Mouse (Mus musculus): ENCODE results near the gene Sulf2. TPM values are rescaled to one million over a fixed set of nuclear protein-coding genes. Genes with fewer than 3 reads are reported as not detected.

Sulf2 gene
- polyA plus RNA-seq, 1 experiment from 2014 or later: 88.6 TPM

DNA sequence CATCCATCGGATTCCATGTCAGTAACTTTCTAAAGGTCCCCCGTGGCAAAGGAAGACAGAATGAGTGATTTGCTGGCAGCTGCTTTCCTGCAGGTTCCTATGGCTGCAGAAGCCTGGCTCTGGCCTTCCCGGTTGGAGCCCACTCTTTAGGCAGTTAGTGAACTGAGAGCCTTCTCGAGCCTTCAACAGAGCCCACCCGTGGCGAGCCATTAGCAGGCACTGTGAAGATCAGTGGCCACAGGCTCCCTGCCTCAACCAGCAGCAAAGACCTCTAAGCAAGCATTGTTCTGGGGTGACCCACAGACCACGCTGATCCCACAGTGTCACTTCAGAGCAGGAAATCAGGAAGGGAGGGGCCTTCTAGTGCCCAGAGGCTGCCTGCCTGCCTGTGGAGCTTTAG lies 13.4 kb upstream of the Sulf2 start:
- Histone ChIP-seq H3K4me2 (no peak overlapping the region), H3K4me3 (no peak overlapping the region), H3K27me3 (peaks cover 70% of the 10 kb centered on the region), H3K9ac (0 out of 2 replicates have a peak overlapping the region, but pooled peaks have one; percentile 1), H3K27ac (peak overlapping the region; percentile 50; the same call in 1 of the 2 replicates), H3K9me3 (no peaks in the 10 kb centered on the region), H3K4me1 (replicated peaks) (peaks cover 41% of the 10 kb centered on the region), H3K36me3 (no peaks in the 10 kb centered on the region)
- no peak for ATAC-seq (ENCODE audit: low FRiP score)
- 12% methylated on average over 7 of the region's 7 CpGs for WGBS

DNA sequence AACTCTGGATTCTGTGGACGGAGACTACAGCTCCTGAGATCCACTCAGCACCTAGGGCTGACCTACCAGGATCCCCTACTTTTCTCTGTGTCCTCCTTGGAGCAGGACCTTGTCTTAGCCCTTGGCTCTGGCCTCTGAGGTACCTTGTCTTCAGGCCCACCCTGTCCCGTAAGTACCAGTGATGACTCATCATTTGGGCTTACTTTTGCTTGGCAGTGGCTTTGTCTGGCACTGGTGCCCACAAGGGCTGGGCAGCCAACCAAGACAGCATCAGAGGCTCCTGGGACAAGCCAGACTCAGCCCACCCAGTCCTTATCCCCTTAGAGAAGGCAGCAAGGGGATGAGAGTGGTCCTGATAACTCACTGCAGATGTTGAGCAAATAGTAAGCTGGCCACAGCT lies 11.9 kb upstream of the Sulf2 start:
- 91% methylated on average over 2 of the region's 2 CpGs for WGBS
- peaks cover 69% of the 10 kb centered on the region for H3K27me3 ChIP-seq

DNA sequence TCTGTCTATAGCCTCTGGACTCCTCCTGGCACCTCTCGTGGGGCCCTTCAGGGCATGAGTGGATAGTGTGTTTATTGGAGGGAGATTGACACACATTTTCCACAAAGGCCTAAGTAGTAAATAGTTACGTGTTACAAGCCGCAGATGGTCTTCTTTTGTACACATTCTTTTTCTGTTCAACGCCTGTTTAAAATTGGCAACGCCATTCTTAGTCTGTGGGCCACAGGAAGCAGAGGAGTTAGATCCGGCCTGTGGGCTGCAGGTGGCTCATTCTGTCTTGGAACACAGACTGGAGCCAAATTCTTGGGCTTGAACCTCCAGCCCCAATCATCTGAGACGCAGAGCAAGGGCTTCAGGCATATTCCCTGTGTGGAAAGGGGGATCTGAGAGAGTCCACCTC lies 9.9 kb upstream of the Sulf2 start:
- no peak for ATAC-seq (ENCODE audit: low FRiP score)
- Histone ChIP-seq H3K27ac (no peak overlapping the region), H3K9ac (no peak overlapping the region), H3K27me3 (peaks cover 64% of the 10 kb centered on the region), H3K4me1 (replicated peaks) (peaks cover 45% of the 10 kb centered on the region), H3K9me3 (no peaks in the 10 kb centered on the region), H3K4me3 (no peak overlapping the region), H3K4me2 (no peak overlapping the region), H3K36me3 (no peaks in the 10 kb centered on the region)
- 39% methylated on average over 7 of the region's 7 CpGs for WGBS

More for the DNA sequence above, 11.9 kb upstream of the Sulf2 start:
- no peak overlapping the region for H3K4me2 ChIP-seq
- H3K27ac ChIP-seq: no peak overlapping the region
- no peaks in the 10 kb centered on the region for H3K9me3 ChIP-seq
- no peak overlapping the region for H3K4me3 ChIP-seq
- H3K9ac ChIP-seq: no peak overlapping the region
- H3K36me3 ChIP-seq: no peaks in the 10 kb centered on the region
- peaks cover 54% of the 10 kb centered on the region for H3K4me1 ChIP-seq (replicated peaks)
- ATAC-seq (ENCODE audit: low FRiP score): no peak

DNA sequence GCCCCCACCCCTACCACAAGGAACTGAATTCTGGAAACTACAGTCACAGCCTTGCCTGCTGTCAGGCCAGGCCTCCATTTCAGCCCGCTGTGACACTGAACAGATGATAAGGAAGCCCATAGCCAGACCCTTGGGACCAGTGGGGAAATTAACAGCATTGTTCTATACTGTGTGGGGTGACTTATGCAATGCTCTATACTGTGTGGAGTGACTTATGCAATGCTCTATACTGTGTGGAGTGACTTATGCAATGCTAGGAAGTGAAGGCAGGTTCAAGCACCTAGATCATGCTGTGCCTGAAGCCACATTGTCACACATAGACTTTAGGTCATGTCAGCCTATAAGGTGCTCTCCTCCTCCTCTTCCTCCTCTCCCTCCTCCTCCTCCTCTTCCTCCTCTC lies 9.1 kb upstream of the Sulf2 start:
- Histone ChIP-seq H3K4me1 (replicated peaks) (peaks cover 37% of the 10 kb centered on the region), H3K4me3 (no peak overlapping the region), H3K9ac (no peak overlapping the region), H3K9me3 (no peaks in the 10 kb centered on the region), H3K36me3 (no peaks in the 10 kb centered on the region), H3K27me3 (peaks cover 60% of the 10 kb centered on the region), H3K4me2 (no peak overlapping the region), H3K27ac (no peak overlapping the region)
- ATAC-seq (ENCODE audit: low FRiP score): no peak
- 83% methylated on average over 1 of the region's 1 CpGs for WGBS

DNA sequence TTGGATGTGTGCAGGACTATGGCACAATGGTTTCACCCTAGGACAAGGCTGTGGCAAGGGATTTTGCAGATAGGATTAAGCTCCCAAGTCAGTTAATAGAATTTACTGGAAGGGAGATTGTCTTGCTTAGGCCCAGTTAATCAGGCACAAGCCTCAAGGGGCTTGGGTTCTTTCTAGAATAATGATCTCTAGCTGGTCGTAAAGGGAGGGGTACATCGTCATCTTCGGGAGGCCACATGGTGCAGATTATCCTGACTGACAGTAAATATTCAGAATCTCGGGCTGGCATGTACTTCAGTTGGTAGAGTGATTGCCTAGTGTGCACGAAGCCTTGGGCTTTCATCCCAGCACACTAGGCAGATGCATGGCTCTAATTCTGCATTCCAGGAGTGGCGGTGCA lies 8.5 kb upstream of the Sulf2 start:
- Histone ChIP-seq H3K27ac (no peak overlapping the region), H3K9me3 (no peaks in the 10 kb centered on the region), H3K4me1 (replicated peaks) (peaks cover 31% of the 10 kb centered on the region), H3K9ac (no peak overlapping the region), H3K36me3 (no peaks in the 10 kb centered on the region), H3K27me3 (peaks cover 54% of the 10 kb centered on the region), H3K4me2 (no peak overlapping the region), H3K4me3 (no peak overlapping the region)
- 59% methylated on average over 6 of the region's 6 CpGs for WGBS
- ATAC-seq (ENCODE audit: low FRiP score): no peak

DNA sequence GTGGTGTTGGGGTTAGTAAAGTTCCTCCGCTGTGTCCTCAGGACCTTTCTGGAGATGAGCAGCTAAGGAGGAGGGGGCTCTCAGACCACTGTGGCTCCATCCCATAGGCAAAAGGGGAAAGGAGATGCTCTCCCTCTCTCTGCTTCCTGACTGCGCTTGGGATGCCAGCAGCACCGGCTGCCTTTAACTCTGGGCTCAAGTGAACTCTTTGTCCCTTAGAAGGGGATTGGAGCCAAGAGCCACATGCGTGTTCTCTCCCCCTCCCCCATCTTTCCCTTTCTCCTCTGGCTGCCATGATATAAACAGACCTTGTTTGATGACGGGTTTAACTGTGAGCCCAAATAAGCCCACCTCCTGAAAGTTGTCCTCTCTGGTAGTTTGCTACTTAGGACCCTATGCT lies 7.8 kb upstream of the Sulf2 start:
- Histone ChIP-seq H3K9ac (no peak overlapping the region), H3K27ac (no peak overlapping the region), H3K4me3 (no peak overlapping the region), H3K9me3 (no peaks in the 10 kb centered on the region), H3K4me1 (replicated peaks) (peaks cover 24% of the 10 kb centered on the region), H3K4me2 (no peak overlapping the region), H3K36me3 (no peaks in the 10 kb centered on the region), H3K27me3 (peaks cover 53% of the 10 kb centered on the region)
- WGBS: 76% methylated on average over 5 of the region's 5 CpGs
- ATAC-seq (ENCODE audit: low FRiP score): no peak

DNA sequence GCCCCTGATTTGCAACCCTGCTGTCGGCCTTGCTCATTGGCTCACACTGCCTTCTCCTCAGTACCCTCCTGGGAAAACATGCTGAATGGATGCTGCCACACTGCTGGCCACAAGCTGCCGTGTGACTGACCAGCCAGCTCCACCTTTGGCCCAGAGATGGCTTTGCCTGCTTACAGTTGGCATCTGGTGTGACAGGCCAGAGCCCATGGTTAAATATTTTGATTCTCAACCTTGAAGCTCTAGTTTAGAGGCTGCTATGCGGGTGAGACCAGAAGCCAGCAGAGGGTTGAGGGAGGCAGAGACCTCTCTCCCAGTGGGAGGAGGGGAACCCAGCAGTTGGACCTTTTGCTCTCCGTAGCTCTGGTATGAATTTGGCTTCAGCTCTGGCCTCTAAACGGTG lies 6.7 kb upstream of the Sulf2 start:
- Histone ChIP-seq H3K36me3 (no peaks in the 10 kb centered on the region), H3K27me3 (peaks cover 54% of the 10 kb centered on the region), H3K9ac (no peak overlapping the region), H3K9me3 (no peaks in the 10 kb centered on the region), H3K4me1 (replicated peaks) (0 out of 2 replicates have a peak, but pooled peaks cover 28% of the 10 kb centered on the region), H3K4me2 (no peak overlapping the region), H3K27ac (no peak overlapping the region), H3K4me3 (no peak overlapping the region)
- no peak for ATAC-seq (ENCODE audit: low FRiP score)
- 77% methylated on average over 5 of the region's 5 CpGs for WGBS

DNA sequence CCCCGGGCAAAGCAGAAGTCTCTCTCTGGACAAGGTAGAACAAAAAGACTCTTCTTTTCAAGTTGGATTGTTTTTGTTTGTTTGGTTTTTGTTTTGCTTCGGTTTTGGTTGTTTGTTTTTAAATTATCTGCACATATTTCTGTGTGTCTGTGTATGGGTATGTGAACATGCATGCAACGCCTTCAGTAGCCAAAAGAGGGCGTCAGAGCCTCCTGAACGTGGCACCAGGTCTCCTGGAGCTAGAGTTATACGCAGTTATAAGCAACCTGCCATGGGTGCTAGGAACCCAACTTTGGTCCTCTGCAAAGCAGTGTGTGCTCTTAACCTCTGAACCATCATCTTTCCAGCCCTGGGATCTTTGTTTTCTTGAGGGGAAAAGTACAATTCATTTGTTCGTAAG lies 3.8 kb upstream of the Sulf2 start:
- Histone ChIP-seq H3K27me3 (peaks cover 42% of the 10 kb centered on the region), H3K4me1 (replicated peaks) (peaks cover 45% of the 10 kb centered on the region), H3K4me2 (no peak overlapping the region), H3K9ac (no peak overlapping the region), H3K4me3 (no peak overlapping the region), H3K27ac (no peak overlapping the region), H3K9me3 (no peaks in the 10 kb centered on the region), H3K36me3 (no peaks in the 10 kb centered on the region)
- WGBS: 90% methylated on average over 7 of the region's 7 CpGs
- no peak for ATAC-seq (ENCODE audit: low FRiP score)

DNA sequence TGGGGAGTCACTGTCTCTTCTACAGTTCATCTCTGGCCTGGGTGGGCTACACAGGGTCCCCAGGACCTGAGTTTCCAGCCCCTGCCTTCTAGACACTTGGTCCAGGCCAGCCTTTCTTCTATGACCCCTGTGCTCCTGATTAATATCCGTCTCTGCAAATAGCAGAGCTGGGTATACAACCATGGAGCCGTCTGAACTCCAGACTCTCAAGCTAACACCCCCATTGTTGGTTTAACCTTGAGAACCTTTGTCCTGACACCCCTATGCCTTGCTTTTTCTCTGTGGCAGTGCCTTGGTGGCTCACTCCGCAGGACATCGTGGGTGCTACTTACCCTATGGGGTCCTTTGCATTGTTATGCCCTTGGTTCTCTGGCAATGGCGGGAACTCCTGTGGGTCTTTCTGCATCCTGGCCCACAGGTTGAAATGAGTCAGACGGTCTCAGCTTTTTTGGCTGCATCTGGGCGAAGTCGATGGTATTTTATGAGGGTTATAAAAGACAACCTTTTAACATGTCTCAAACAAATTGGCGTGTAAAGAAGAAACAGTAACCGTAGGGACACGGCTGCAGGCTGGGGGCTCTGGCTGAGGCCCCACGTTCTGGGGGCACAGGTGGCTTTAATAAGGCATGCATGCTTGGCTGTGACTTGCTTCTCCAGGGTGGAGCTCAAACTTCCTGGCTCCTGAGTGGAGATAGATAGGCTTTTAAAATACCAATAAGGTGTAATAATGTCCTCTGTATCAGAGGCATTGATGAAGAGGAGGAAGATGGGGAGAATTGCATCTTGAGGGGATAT lies 2.5 kb upstream of the Sulf2 start:
- WGBS: 71% methylated on average over 12 of the region's 12 CpGs
- Histone ChIP-seq H3K4me1 (replicated peaks) (peaks cover 46% of the 10 kb centered on the region), H3K27ac (no peak overlapping the region), H3K9me3 (no peaks in the 10 kb centered on the region), H3K4me2 (no peak overlapping the region), H3K36me3 (no peaks in the 10 kb centered on the region), H3K4me3 (no peak overlapping the region), H3K9ac (no peak overlapping the region), H3K27me3 (peaks cover 36% of the 10 kb centered on the region)
- ATAC-seq (ENCODE audit: low FRiP score): no peak

DNA sequence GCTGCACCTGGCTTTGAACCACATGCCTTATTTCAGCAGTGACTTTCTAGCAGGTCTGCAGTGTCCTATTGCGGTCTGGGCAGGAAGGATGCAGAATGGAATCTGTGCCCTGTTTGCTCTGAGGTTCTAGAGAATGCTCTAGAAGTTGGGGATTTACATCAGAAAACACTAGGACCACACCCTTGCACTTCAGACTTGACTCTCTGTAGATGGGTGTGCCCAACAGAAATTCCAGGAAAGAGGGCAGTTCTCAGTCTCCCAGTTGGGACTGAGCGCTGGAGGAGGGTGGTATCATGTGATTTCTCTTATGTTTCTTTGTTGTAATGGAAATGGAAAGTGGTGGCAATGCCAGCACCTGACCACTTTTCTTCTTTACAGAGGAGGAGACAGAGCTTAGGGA lies 1.7 kb upstream of the Sulf2 start:
- no peak for ATAC-seq (ENCODE audit: low FRiP score)
- 87% methylated on average over 2 of the region's 2 CpGs for WGBS
- H3K9me3 ChIP-seq: no peaks in the 10 kb centered on the region
- H3K27me3 ChIP-seq: peaks cover 30% of the 10 kb centered on the region
- H3K4me2 ChIP-seq: no peak overlapping the region
- no peaks in the 10 kb centered on the region for H3K36me3 ChIP-seq
- no peak overlapping the region for H3K4me3 ChIP-seq
- H3K4me1 ChIP-seq (replicated peaks): peaks cover 48% of the 10 kb centered on the region
- no peak overlapping the region for H3K9ac ChIP-seq
- H3K27ac ChIP-seq: no peak overlapping the region

DNA sequence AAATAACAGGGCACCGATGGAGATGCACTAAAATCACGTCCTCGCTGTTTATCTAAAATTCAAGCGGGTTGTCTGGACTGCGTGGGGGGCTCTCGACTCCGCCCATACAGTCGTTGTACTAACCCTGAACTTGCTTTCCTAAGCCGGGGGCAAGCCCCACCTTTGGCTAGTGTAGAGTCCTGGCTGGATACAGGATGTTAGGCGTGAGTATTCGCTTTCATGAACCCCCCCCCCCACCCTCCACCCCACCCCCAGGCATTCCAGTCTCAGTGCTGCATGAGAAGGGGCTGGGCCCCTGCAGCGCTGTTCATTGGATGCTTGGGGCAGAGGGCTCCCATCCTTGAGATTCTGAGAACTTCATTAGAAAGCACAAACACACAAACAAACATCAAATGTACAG lies 659 bp upstream of the Sulf2 start:
- Histone ChIP-seq H3K27me3 (peaks cover 29% of the 10 kb centered on the region), H3K4me1 (replicated peaks) (peaks cover 57% of the 10 kb centered on the region), H3K4me2 (peak overlapping the region; percentile 84), H3K27ac (0 out of 2 replicates have a peak overlapping the region, but pooled peaks have one; percentile 94), H3K9ac (0 out of 2 replicates have a peak overlapping the region, but pooled peaks have one; percentile 94), H3K9me3 (no peaks in the 10 kb centered on the region), H3K36me3 (no peaks in the 10 kb centered on the region), H3K4me3 (no peak overlapping the region)
- no peak for ATAC-seq (ENCODE audit: low FRiP score)
- WGBS: 14% methylated on average over 12 of the region's 12 CpGs

DNA sequence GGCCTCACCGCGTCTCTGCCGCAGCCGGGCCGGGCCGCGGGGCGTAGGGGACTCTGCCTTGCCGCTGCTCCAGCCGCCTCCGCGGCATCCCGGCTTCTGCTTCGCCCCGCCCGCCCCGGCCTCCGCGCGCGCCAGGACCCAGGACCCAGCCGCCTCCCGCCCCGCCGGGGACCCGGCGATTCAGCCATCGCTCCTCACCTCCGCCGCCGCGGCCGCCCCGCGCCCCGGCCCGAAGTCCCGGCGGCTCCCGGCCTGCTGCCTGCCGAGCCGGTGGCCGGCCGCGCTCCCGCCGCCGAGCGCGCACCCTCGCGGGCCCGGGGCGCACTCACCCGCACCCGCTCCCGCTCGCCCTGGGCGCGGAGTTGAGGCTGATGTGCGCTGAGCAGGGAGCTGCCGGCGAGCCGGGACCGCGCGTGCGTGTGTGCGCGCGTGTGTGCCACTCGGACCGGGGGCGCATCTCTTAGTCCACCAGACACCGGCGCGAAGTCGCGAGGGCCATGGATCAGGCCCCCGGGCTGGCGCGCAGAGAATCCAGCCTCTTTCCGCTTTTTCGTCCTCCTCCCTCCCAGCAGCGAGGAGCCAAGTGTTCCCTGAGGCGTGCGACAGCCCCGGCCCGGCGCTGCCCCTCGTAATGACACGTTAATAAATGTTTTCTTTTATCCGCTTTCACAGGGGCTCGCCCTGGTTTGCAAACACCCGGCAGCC lies 562 bp downstream of the Sulf2 start:
- Histone ChIP-seq H3K27me3 (peaks cover 32% of the 10 kb centered on the region), H3K4me2 (peak overlapping the region; percentile 84), H3K4me3 (peak overlapping the region; percentile 75), H3K4me1 (replicated peaks) (peaks cover 69% of the 10 kb centered on the region), H3K36me3 (no peaks in the 10 kb centered on the region), H3K27ac (peak overlapping the region; percentile 94), H3K9me3 (no peaks in the 10 kb centered on the region), H3K9ac (peak overlapping the region; percentile 94)
- 1% methylated on average over 53 of the region's 95 CpGs for WGBS
- ATAC-seq (ENCODE audit: low FRiP score): peak; percentile 50
